Mouse (Mus musculus) lung, embryonic 14.5 days (tissue): ENCODE data around the gene Bcl2l12. TPM values are rescaled to one million over a fixed set of nuclear protein-coding genes. Genes with fewer than 3 reads are reported as not detected.
A peak's percentile ranks its signal among the peaks of the same experiment; 100 is the strongest.

Experiments
- ATAC-seq: fragments of 200-750 bp; cut with Nextera tagmentation; 2 replicates; pipeline ENCODE4 v1.8.0; 2017; ENCODE audit warnings: mild to moderate bottlenecking, moderate TSS enrichment, moderate library complexity; ENCODE audit not compliant: insufficient read depth
- DNase-seq: peaks from one replicate; pipeline ENCODE4 v3.0.0-alpha.2; 2015
- H3K27ac ChIP-seq: fragments of 300-500 bp; sonication (generic); 2 replicates; pipeline ENCODE4 v1.5.1; 2014; ENCODE audit warnings: low read depth, mild to moderate bottlenecking, moderate library complexity
- H3K27me3 ChIP-seq: fragments of 300-500 bp; sonication (generic); 2 replicates; pipeline ENCODE4 v1.6.1; 2014; ENCODE audit warnings: low read length, control low read depth; ENCODE audit not compliant: insufficient read depth
- H3K36me3 ChIP-seq: fragments of 300-500 bp; sonication (generic); 2 replicates; pipeline ENCODE4 v1.6.1; 2014; ENCODE audit warnings: control low read depth; ENCODE audit not compliant: insufficient read depth
- H3K4me1 ChIP-seq: fragments of 300-500 bp; sonication (generic); 2 replicates; pipeline ENCODE4 v1.6.1; 2014; ENCODE audit warnings: antibody characterized with exemption, control low read depth; ENCODE audit not compliant: insufficient read depth
- H3K4me2 ChIP-seq: fragments of 300-500 bp; sonication (generic); 2 replicates; pipeline ENCODE4 v1.6.1; 2014; ENCODE audit warnings: mild to moderate bottlenecking
- H3K4me3 ChIP-seq: fragments of 300-500 bp; sonication (generic); 2 replicates; pipeline ENCODE4 v1.5.1; 2014; ENCODE audit warnings: low read depth, low read length
- H3K9ac ChIP-seq: fragments of 300-500 bp; sonication (generic); 2 replicates; pipeline ENCODE4 v1.6.1; 2014
- H3K9me3 ChIP-seq: fragments of 300-500 bp; sonication (generic); 2 replicates; pipeline ENCODE4 v1.6.1; 2016; ENCODE audit warnings: low read depth, low read length, control low read depth
- CTCF ChIP-seq: IDR thresholded peaks from 2 replicates; pipeline ENCODE4 v1.5.1; 2016; ENCODE audit warnings: antibody characterized with exemption, low read depth
- WGBS: fragments of 180-500 bp; shearing (Covaris S2); extraction: QIAGEN DNeasy Blood & Tissue Kit; methylation state at CpG from one replicate; pipeline ENCODE4 v1.1.7; 2014; 5-methylcytosine and 5-hydroxymethylcytosine counted together
- polyA plus RNA-seq: library from polyadenylated mRNA; unstranded; fragments of >200 nt; fragmentation: Nextera tagmentation; extraction: Ambion mirVana; gene quantifications from 2 replicates; pipeline ENCODE4 v1.2.1, GENCODE M21; 2014

The Bcl2l12 gene
- polyA plus RNA-seq, 1 experiment from 2014 or later = 76.9 TPM

DNA sequence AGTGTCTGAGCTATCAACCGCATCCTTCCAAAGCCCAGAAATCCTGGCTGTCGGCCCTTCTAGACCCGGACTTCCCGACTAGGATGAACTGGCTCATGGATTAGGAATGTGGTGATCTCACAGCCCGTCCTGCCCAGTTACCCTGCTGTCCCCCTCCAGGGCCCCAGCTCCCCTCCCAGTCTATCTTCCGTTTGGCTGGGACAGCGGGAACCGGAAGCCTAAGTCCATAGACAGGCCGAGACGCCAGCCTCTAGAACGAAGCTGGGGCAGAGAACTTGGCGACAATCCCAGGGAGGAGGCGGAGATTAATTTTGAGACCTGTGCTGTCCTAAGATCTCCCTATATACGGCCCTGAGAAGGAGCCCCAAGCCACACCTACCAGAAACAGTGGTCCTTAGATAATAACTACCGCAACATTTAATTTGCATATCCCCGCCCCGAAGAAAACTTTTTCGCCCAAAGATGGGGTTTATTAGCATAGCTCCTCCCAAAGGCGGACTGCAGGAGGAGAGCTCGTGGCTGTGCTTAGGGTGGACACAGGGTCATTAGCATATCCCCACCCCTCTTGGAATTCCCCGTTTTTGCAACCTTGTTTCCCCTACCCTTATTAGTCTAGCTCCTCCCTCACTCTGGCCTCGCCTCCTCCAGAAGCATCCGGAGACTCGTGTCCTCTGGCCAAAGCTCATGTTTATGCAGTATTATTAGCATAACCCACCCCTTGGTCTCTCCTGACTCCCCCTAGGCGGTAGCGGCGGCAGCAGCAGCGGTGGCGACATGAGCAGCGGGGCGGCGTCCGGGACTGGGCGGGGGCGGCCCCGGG is 18.9 kb upstream of the Bcl2l12 start, which contains the start of gene Rras:
Gene Rras (plus strand): TSS at position 720 of the 820 bp plus-strand sequence.
- ATAC-seq = peak; percentile 93
- Histone ChIP-seq H3K27ac (peak within 1 kb of the TSS; percentile 98), H3K4me3 (peak within 1 kb of the TSS; percentile 96), H3K4me1 (peaks cover 15% of the 10 kb centered on the region), H3K9ac (peak within 1 kb of the TSS; percentile 92), H3K4me2 (peak within 1 kb of the TSS; percentile 68), H3K36me3 (peaks cover 19% of the 10 kb centered on the region), H3K27me3 (no peaks in the 10 kb centered on the region), H3K9me3 (no peaks in the 10 kb centered on the region)
- peak; percentile 98 for DNase-seq
- 0% methylated on average over 36 of the region's 36 CpGs for WGBS
- TF ChIP-seq CTCF = no peak; the same call in 1 of the 2 replicates

- Histone ChIP-seq H3K4me1 (peaks cover 15% of the 10 kb centered on the region), H3K4me2 (peak overlapping the region; percentile 68), H3K9ac (peak overlapping the region; percentile 92), H3K27me3 (no peaks in the 10 kb centered on the region), H3K36me3 (peaks cover 26% of the 10 kb centered on the region), H3K9me3 (no peaks in the 10 kb centered on the region), H3K27ac (peak overlapping the region; percentile 98), H3K4me3 (peak overlapping the region; percentile 96)
- no peak for TF ChIP-seq CTCF
- 0% methylated on average over 4 of the region's 4 CpGs for WGBS
- DNase-seq = no peak
- no peak for ATAC-seq
Measured at GRCm38 (mm10) chr7:45016761-45017160, 18.2 kb upstream of the Bcl2l12 start.

DNA sequence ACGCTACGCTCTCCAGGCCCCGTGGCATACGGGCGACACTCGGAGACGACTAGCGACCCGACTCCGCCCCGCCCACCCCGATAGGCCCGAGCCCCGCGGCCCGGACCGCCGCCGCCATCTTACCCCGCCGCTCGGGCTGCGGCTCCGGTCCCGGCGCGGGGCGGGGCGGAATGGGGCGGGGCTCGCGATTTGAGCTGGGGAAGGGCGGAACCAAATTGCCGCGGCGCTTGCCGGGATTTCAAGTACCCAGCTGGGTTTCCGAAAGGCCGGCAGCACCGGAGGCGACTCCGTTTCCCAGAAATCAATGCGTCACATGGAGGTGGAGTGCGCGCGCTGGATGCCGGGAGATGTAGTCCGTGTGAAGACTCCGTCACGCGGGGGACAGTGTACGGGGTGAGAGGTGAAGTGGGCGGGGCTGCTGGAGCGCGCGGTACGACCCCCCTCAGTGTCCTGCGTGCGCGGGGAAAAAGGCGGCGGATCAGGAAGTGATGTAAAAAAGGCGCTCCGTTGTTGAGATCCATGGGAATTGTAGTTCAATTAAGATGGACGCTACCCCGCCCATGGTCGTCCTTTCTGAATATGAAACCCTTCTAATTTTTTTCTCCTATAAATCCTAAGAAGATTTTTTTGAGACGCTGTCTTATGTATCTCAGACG is 17.6 kb upstream of the Bcl2l12 start, which contains the start of gene Scaf1:
Gene Scaf1 (minus strand): TSS at position 407 of the 656 bp plus-strand sequence.
- H3K4me1 ChIP-seq = peaks cover 15% of the 10 kb centered on the region
- H3K27me3 ChIP-seq = no peaks in the 10 kb centered on the region
- WGBS = under 1% methylated on average over 69 of the region's 69 CpGs
- TF ChIP-seq CTCF = no peak
- peak within 1 kb of the TSS; percentile 96 for H3K4me3 ChIP-seq
- peak; percentile 100 for DNase-seq
- H3K9ac ChIP-seq = peak within 1 kb of the TSS; percentile 92
- H3K36me3 ChIP-seq = peaks cover 33% of the 10 kb centered on the region
- H3K9me3 ChIP-seq = no peaks in the 10 kb centered on the region
- H3K4me2 ChIP-seq = peak within 1 kb of the TSS; percentile 68
- peak; percentile 76 for ATAC-seq
- peak within 1 kb of the TSS; percentile 98 for H3K27ac ChIP-seq

GRCm38 (mm10) chr7:45015344-45015956 is 16.9 kb upstream of the Bcl2l12 start:
- H3K4me3 ChIP-seq = peak overlapping the region; percentile 96
- peaks cover 39% of the 10 kb centered on the region for H3K36me3 ChIP-seq
- WGBS = under 1% methylated on average over 20 of the region's 20 CpGs
- peak overlapping the region; percentile 98 for H3K27ac ChIP-seq
- H3K9me3 ChIP-seq = no peaks in the 10 kb centered on the region
- H3K4me2 ChIP-seq = peak overlapping the region; percentile 68
- H3K9ac ChIP-seq = peak overlapping the region; percentile 92
- ATAC-seq (no peak; the same call in 1 of the 2 replicates), DNase-seq (no peak)
- H3K27me3 ChIP-seq = no peaks in the 10 kb centered on the region
- TF ChIP-seq CTCF = no peak
- H3K4me1 ChIP-seq = peaks cover 15% of the 10 kb centered on the region

- Histone ChIP-seq H3K9me3 (no peaks in the 10 kb centered on the region), H3K9ac (0 out of 2 replicates have a peak overlapping the region, but pooled peaks have one; percentile 92), H3K27me3 (no peaks in the 10 kb centered on the region), H3K4me3 (peak overlapping the region; percentile 96), H3K4me2 (peak overlapping the region; percentile 68; the same call in 1 of the 2 replicates), H3K27ac (no peak overlapping the region), H3K4me1 (peaks cover 15% of the 10 kb centered on the region), H3K36me3 (peaks cover 53% of the 10 kb centered on the region)
- no peak for TF ChIP-seq CTCF
- DNase-seq = no peak
- WGBS = 92% methylated on average over 3 of the region's 3 CpGs
- ATAC-seq = no peak
Measured at GRCm38 (mm10) chr7:45014096-45014451, 15.6 kb upstream of the Bcl2l12 start.

- 96% methylated on average over 16 of the region's 16 CpGs for WGBS
- no peak overlapping the region for H3K4me2 ChIP-seq
- H3K27ac ChIP-seq = no peak overlapping the region
- H3K36me3 ChIP-seq = peaks cover 58% of the 10 kb centered on the region
- H3K9me3 ChIP-seq = no peaks in the 10 kb centered on the region
- no peaks in the 10 kb centered on the region for H3K27me3 ChIP-seq
- H3K4me3 ChIP-seq = no peak overlapping the region
- H3K9ac ChIP-seq = no peak overlapping the region
- DNase-seq (no peak), ATAC-seq (no peak)
- TF ChIP-seq CTCF = no peak
- peaks cover 10% of the 10 kb centered on the region for H3K4me1 ChIP-seq
Measured at GRCm38 (mm10) chr7:45013366-45014095, 15.0 kb upstream of the Bcl2l12 start.
